25 mouse cellular contexts compared by ENCODE assay signal in the genomic region with DNA sequence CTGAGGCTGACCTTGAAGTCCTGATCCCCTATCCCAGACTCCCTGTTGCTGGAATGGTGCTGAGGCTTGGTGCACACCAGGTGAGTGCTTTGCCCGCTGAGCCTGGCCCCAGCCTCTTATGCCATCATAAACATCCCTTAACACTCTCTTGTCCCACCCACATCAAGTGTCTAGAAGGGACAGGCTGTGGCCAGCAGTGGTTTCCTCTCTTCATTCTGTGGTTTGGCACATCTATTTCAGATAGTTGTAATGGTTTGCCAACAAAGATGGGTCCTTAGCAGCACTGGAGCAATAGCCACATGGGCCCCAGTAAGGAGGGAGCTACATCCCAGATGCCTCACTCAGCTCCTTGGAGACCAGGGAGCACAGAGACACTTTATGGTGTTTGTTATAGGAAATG. TPM values are rescaled to one million over a fixed set of nuclear protein-coding genes. Genes with fewer than 3 reads are reported as not detected.
DNase-seq lines count a peak whose midpoint lies in the region; ATAC-seq lines count a peak whose summit lies in the region.
"Had no signal": no experiment of that assay in that cellular context is flagged by ENCODE, and none has a peak within 500 bp of the region (broad histone marks: within the 10 kb centered on the region; RNA-seq: fewer than 3 reads in every experiment).

No protein-coding gene starts in this region.

- peak; percentile 45 for ATAC-seq in granulocyte monocyte progenitor cell, adult 5-6 weeks (replicated peaks; ENCODE audit: poor library complexity, severe bottlenecking)
- ATAC-seq: CD4-positive, CD25-positive, alpha-beta regulatory T cell, adult 4 months; forebrain, embryonic 15.5 days had no signal

- peaks cover 88% of the 10 kb centered on the region for H3K4me1 ChIP-seq in megakaryocyte, embryonic 14.5 days

- peaks cover 71% of the 10 kb centered on the region for H3K27me3 ChIP-seq in megakaryocyte, embryonic 14.5 days (replicated peaks)

- H3K36me3 ChIP-seq in megakaryocyte, embryonic 14.5 days (replicated peaks; ENCODE audit: low read length), result peaks cover 18% of the 10 kb centered on the region
- H3K36me3 ChIP-seq: embryonic facial prominence, embryonic 12.5 days; embryonic facial prominence, embryonic 15.5 days; forebrain, embryonic 12.5 days; forebrain, embryonic 15.5 days; hindbrain, embryonic 15.5 days had no signal

- DNase-seq in 3T3-L1 (ENCODE audit: low read depth, low spot score) (peak; percentile 33), 416B (ENCODE audit: low read depth) (peak; percentile 85), adipocyte (ENCODE audit: low spot score) (no peak)
- DNase-seq in heart, adult 11 months, result no peak
- no peak for DNase-seq in neural tube, embryonic 10.5 days (ENCODE audit: extremely low spot score, low spot score)
- DNase-seq in cerebellum, postnatal 4 days (ENCODE audit: low spot score in 2 of 2), result no peak
- DNase-seq: adrenal gland, adult 8-10 months; adrenal gland, postnatal 25 days; B cell, adult 2 months; cerebellum, adult 11-12 months; cerebellum, adult 8-10 months; cerebellum, postnatal 10 days; cerebellum, postnatal 36 days; gastrocnemius, postnatal 25 days had no signal

- H3K9me3 ChIP-seq in megakaryocyte, embryonic 14.5 days, result peaks cover 6% of the 10 kb centered on the region
- H3K9me3 ChIP-seq: embryonic facial prominence, embryonic 12.5 days; embryonic facial prominence, embryonic 15.5 days; forebrain, embryonic 12.5 days; forebrain, embryonic 15.5 days; hindbrain, embryonic 12.5 days; hindbrain, embryonic 15.5 days had no signal

- peak overlapping the region; percentile 19 for H3K4me3 ChIP-seq in megakaryocyte, embryonic 14.5 days (replicated peaks)
- H3K4me3 ChIP-seq: embryonic facial prominence, embryonic 12.5 days; embryonic facial prominence, embryonic 15.5 days; forebrain, embryonic 12.5 days; forebrain, embryonic 15.5 days; hindbrain, embryonic 12.5 days; hindbrain, embryonic 15.5 days had no signal

RNA-seq across cellular contexts. Expression of gene Matk, which starts 2.2 kb away (rescaled TPM):
- 16.8 and 35.6 TPM in 2 replicates for total RNA-seq in granulocyte monocyte progenitor cell, adult 5-6 weeks (2014; fragmentation: Nextera tagmentation)
- total RNA-seq in granulocyte monocyte progenitor cell, adult 5-6 weeks (2017), result 39.1 and 43.9 TPM in 2 replicates
- polyA plus RNA-seq in megakaryocyte, embryonic 14.5 days (2012; ENCODE audit: insufficient read depth, low replicate concordance), result 6.2 and 21.4 TPM in 2 replicates

RNA-seq across cellular contexts. Expression of gene Mrpl54, which starts 11.8 kb away (rescaled TPM):
- total RNA-seq in granulocyte monocyte progenitor cell, adult 5-6 weeks (2014; fragmentation: Nextera tagmentation), result 94.0 and 105 TPM in 2 replicates
- total RNA-seq in granulocyte monocyte progenitor cell, adult 5-6 weeks (2017), result 161 and 185 TPM in 2 replicates
- polyA plus RNA-seq in megakaryocyte, embryonic 14.5 days (2012; ENCODE audit: insufficient read depth, low replicate concordance), result 458 and 769 TPM in 2 replicates

RNA-seq across cellular contexts. Expression of gene Apba3, which starts 11.9 kb away (rescaled TPM):
- 19.7 and 29.1 TPM in 2 replicates for total RNA-seq in granulocyte monocyte progenitor cell, adult 5-6 weeks (2014; fragmentation: Nextera tagmentation)
- total RNA-seq in granulocyte monocyte progenitor cell, adult 5-6 weeks (2017), result 14.2 and 19.9 TPM in 2 replicates
- 93.1 and 154 TPM in 2 replicates for polyA plus RNA-seq in megakaryocyte, embryonic 14.5 days (2012; ENCODE audit: insufficient read depth, low replicate concordance)

RNA-seq across cellular contexts. Expression of gene Zfr2, which starts 21.9 kb away (rescaled TPM):
- total RNA-seq in granulocyte monocyte progenitor cell, adult 5-6 weeks (2014; fragmentation: Nextera tagmentation), result not detected in 2 replicates
- total RNA-seq in granulocyte monocyte progenitor cell, adult 5-6 weeks (2017), result 0.13 TPM in 1 of 2 replicates, not detected in the other
- 1.4 TPM in 1 of 2 replicates, not detected in the other for polyA plus RNA-seq in megakaryocyte, embryonic 14.5 days (2012; ENCODE audit: insufficient read depth, low replicate concordance)

RNA-seq across cellular contexts. Expression of gene Atcay, which starts 24.3 kb away (rescaled TPM):
- total RNA-seq in granulocyte monocyte progenitor cell, adult 5-6 weeks (2014; fragmentation: Nextera tagmentation), result not detected in 2 replicates
- not detected in 2 replicates for total RNA-seq in granulocyte monocyte progenitor cell, adult 5-6 weeks (2017)
- polyA plus RNA-seq in megakaryocyte, embryonic 14.5 days (2012; ENCODE audit: insufficient read depth, low replicate concordance), result not detected in 2 replicates
- total RNA-seq: gastrocnemius, adult 8-10 months; gastrocnemius, postnatal 25 days; hematopoietic stem cell, adult 5-6 weeks had no signal

Comparison
In these comparisons a context has a peak if more than half of its experiments do, and no peak if none do; other contexts are left out.
1. DNase-seq: peak in 3T3-L1 (single experiment) and 416B (single experiment); none in heart, adult 11 months (single experiment), neural tube, embryonic 10.5 days (single experiment), adipocyte (single experiment) and cerebellum, postnatal 4 days (0 of 2).